Mouse (Mus musculus): ENCODE results near the gene Klf5.
A peak's percentile ranks its signal among the peaks of the same experiment; 100 is the strongest.

Gene Klf5

DNA sequence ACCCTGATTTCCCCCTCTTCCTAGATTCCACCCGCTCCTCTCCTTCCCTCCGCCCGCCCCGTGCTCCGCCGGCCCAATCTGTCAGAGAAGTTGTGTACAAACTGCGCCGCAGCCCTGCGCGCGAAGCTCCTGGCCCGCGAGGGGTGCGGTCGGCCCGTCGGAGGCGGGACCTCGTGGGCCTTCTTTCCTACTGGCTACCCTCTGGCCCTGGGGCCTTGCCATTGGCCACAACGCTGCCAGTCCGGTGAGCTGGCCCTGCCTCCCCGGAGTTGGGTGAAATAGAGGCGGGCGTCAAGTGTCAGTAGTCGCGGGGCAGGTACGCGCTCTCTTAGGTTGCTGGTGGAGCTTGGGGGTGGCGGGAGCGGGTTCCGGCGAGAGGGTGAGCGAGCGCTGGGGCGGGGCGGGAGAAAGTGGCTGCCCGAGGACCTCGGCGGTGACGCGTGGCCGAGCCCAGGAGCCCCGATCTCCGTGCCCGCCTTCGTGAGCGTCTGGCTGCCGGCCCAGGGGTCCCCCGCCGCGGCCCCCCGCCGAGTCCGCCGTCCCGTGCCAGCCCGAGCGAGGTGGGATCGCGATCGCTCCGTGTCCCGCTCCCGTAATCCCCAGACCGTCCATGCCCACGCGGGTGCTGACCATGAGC lies at the start of gene Klf5:
Gene Klf5 (plus strand): TSS at position 307 of the 637 bp plus-strand sequence.
- DNase-seq, result peak; percentile 97 to 98

DNA sequence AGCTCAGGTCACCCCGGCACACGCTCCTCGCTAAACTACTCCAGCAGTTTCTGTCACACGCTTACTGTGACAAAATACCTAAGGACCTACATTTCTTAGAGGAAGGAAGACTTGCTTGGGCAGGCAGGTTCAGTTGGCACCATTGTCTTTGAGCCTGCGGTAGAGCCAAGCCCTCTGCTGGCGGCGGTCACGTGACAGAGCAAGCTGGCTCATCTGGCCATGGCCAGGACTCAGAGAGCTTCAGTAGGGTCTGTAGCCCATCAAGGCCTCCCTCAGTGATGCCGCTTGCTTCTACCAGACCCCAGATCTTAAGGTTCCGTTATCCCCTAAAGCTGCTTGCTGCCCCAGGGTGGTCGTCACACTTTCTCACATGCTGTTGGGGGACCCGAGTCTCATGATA lies 36.5 kb upstream of the Klf5 start:
- no peak for DNase-seq

DNA sequence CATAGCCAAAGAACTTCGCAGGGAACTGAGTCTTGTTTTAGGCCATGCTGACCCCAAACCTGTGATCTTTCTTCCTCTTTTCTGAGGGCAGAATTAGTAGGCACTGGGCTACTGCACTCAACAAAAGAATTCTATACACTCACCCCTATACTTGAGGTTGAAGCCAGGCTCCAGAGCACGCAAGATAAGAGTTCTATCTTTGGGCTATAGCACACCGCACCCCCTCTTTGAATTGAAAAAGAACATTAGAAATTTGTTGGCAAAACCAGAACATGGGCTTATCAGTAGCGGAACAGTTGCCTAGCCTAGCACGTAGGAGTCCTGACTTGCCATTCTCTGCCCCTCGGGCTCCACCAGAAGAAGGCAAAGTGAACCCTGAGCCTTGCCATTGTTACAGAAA lies 34.7 kb upstream of the Klf5 start:
- no peak for DNase-seq

GRCm38 (mm10) chr14:99265791-99266190 lies 32.7 kb upstream of the Klf5 start:
- no peak for DNase-seq

DNA sequence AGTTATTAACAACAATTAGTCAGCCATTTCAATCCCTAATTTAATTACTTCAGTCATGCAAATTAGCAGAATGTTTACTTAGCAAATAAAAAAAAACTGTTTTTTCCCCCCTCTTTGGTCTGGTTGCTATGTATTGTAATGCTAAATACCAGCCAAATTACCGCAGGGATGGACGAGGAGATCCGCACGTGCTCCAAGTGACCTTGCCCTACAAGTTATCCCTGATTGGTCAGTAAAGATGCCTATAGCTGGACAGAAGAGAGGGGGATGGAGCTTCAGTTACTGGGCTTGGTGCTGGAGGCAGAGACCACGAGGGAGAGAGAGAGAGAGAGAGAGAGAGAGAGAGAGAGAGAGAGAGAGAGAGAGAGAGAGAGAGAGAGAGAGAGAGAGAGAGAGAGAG lies 31.7 kb upstream of the Klf5 start:
- DNase-seq, result no peak

- DNase-seq, result no peak
Measured at GRCm38 (mm10) chr14:99274056-99274455, 24.4 kb upstream of the Klf5 start.

- no peak for DNase-seq
Measured at GRCm38 (mm10) chr14:99275827-99276226, 22.7 kb upstream of the Klf5 start.

DNA sequence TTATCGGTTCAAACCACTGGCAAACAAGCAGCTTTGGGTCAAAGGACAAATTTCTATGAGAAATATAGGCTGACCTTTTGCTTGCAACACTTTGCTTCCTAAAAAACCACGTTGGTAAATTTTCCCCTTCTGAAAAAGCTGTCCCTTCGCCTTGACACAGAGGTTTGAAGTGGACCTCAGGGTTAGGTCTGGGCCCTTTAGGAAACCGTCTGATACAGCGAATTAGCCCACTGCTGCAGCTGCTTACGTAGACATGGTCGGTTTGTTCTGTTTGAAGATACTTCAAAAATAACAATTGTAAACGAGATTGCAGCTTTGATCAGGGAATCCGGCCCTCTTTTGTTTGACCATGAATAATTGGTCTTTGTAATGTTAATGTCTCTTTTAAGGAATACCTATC lies 20.2 kb upstream of the Klf5 start:
- no peak for DNase-seq

DNA sequence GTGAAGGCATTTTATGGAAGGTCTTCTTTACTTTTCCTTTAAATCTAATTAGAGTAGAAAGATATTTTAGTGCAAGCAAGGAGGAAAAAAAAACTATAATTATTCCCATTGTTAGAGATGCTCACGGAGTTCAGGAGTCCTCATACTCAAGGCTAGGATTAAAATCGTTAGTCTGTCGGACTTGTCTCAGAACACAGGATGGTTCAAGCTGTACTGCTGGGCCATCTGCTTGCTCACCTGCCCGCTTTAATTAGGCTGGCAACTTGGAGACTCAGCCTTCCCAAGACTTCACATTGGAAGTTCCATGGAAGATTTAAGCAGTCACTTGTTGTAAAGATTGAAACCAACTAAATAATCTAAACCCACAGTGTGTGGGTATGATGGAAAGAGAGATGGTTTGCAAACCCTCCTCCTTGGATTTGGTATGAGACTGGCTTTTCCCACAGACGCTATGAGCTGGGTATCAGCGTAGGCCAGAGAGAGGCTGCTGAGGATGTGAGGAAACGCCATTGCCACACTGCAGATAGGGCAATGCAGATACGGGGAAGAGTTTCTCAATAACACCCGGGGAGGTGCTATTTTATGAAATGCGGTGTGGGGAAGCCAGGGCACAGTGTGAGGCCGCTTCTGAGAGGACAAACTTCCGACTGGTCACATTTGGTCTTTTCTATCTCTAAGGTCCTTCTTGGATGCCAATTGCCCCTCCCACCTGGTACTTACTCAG lies 19.6 kb upstream of the Klf5 start:
- DNase-seq, result no peak

- DNase-seq, result no peak
Measured at GRCm38 (mm10) chr14:99280399-99280798, 18.1 kb upstream of the Klf5 start.

GRCm38 (mm10) chr14:99280825-99281433 lies 17.6 kb upstream of the Klf5 start:
- no peak for DNase-seq

DNA sequence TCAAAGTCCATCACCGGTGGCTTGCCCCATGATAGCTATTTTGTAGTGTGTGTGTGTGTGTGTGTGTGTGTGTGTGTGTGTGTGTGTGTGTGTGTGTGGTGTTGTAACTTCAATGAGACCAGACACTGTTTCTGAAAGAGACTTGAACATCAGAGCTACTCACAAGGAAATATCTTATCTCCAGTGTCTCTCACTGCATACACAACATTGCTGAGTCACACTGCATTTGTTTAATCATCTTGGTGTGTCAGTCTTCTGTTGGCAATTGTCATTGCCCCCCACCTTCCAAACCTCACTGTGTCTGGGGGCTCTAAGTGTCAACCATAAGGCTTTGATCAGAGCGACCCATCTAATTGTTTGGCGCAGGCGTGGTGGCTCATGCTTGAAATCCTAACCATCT lies 13.0 kb upstream of the Klf5 start:
- DNase-seq, result no peak

GRCm38 (mm10) chr14:99292176-99292575 lies 6.3 kb upstream of the Klf5 start:
- DNase-seq, result no peak

DNA sequence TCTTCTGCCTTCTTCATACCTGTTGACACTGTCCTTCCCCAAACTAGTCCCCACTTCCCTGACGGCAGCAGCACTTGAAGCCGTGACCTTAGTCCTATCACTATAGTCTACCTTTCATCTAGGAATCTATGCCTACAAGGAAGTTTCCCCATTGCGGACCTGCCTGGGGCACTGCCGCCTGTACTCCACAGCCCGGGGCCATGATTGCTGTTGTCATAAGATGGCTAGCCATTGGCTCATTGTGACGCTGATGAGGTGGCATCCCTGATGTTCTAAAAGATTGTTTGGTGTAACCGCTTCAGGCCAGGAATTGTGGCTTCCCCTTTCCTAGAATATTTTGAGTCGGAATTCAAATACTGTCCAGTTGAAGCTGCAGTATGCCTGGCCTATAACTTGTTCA lies 4.1 kb upstream of the Klf5 start:
- no peak for DNase-seq

DNA sequence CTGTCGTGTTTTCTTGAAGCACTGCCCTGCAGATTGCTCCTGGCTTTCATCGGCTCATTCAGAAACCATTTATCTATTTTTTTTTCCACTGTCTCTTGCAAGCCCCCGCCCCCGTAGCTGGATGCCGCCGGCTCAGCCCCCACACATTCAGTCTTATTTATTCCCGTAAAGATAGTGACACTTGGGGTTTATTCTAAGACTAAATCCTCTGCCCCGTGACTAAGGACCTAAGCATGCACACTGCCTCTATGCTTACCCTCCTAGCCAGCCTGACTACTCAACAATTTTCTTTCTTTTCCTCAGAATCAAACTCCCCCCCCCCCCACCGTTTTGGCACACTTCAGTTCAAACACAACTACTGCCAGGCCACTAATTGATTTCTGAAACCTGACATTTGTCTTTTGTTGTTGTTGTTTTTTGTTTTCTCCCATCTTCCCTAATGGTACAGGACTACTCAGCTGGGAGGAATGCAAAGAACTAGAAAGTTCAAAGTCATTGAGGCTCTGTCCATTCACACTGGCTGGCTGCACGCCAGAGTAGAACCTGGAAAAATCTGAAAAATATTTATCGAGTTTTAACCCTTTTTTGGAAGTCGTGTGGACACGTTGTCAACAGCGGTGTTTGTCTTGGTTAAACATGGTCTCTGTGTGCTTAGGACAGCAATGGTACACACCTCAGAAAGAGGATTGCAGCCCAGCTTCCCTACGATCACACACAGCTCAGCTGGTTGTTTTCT lies 2.7 kb upstream of the Klf5 start:
- DNase-seq, result peak in 1 of 2 experiments; percentile 12

DNA sequence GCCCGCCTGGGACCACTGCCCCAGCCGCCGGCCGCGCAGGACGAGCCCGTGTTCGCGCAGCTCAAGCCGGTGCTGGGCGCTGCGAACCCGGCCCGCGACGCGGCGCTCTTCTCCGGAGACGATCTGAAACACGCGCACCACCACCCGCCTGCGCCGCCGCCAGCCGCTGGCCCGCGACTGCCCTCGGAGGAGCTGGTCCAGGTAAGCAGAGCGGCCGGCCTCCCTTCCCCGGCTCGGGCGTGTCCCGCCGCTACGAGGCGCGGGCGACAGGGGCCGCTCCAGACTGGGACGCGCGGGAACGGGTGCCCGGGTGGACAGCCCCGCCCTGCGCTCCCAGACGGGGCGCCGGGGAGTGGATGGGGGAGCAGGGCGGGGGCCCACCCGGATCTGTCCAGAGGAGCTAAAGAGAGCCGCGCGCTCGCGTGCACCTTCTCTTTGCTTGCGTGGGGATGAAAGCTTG lies 561 bp downstream of the Klf5 start:
- DNase-seq, result peak; percentile 72 to 77

GRCm38 (mm10) chr14:99299701-99300191 lies 1.3 kb downstream of the Klf5 start:
- no peak for DNase-seq

- peak; percentile 23 to 53 for DNase-seq
Measured at GRCm38 (mm10) chr14:99301472-99301871, 3.0 kb downstream of the Klf5 start.

DNA sequence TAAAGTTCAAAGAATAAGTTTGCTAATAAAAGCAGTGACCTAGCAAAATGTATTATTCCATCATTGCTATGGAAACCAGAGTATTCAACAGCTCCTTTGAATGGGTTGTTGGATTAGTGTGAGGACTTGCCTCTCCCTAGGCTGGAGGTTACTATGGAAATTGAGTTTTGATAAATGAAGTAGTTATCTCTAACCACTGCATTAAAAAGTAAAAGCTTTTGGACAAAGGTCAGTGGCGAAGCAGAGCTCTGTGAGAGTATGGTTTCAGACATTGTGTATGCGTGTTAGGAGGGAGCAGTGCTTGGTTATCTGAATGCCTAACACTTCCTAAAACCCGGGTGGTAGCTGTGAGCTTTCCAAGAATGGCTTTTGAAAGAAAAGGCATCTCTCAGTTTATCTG lies 5.9 kb downstream of the Klf5 start:
- DNase-seq, result no peak

DNA sequence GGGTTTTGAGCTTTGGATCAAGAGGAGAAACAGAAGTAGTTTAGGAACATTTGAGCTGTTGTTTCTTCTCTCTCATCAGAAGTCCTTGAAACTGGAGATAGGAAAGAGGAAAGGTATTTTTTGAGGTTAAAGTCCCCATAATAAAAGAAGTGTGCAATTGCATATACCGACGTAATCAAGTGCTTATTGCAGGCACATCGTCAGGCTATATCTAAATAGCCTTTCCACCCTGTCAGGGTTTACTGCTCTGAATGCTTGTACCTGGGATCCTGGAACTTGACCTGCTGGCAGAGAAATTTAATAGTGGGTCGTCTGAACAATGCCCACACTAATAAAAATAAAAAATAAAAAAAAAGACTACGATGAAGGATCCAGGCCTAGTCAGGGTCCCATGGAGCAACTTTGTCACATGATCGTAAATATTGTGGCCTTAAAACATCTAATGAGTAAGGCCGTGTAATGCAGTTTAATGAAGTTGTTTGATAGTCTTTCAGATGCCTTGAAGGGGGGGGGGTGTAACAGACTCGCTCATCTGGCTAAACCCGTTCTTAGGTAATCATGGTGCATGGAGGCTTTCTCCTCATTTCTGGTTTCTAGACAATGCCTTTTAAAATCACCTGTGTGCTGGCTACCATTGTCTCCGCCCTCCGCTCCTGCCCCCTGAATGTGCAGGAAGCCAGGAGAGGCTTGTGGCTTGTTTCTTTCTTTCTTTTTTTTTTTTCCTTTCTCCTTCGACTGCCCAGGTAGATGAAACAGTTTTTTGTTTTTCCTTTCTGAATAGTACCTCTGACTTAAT lies 6.7 kb downstream of the Klf5 start:
- DNase-seq, result peak; percentile 44 to 59

DNA sequence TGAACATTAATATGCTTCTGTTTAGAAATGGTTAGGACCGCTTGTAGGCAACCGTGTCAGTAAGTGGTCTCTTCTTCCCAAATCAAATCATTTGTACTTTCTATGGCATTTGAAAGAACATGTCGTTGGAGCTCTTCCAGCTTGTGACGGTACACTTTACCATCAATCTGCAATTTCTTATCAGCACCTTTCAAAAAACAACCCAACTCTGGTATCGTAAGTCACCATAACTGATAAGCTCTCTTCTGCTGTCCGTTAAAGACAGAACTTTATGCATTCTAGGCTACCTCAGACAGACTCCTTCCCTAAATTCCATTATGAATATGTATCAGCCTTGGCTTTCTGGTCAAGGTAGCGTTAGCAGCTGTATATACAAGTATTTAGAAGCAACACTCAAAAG lies 7.9 kb downstream of the Klf5 start:
- no peak for DNase-seq

DNA sequence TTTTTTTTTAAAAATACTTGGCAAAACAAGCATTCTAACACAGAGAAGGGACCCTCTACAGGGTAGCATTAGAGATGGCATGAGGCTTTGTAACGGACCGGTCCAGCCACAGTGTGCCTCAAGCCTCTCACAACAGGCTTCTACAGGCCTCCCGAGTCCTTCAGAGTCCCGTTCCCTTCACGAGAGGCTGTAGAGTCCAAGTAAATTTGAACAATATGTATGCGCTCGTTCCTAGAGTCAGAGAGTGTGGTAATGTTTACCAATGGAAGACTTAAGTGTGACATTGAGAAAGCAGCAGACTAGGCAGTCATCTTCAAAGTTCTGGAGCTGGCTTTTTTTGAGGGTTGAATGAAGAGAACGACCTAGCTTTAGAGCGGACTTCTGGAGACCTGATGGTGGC lies 11.1 kb downstream of the Klf5 start:
- peak in 1 of 2 experiments; percentile 21 for DNase-seq
